Mouse (Mus musculus) spleen, adult 18-20 months (tissue): ENCODE results near the gene Ccdc186.

Experiments used
- DNase-seq, 2 experiments: peaks; one replicate each; pipeline ENCODE4 v3.0.0; 2022; ENCODE audit warnings: mixed read lengths in 2 of 2

Gene Ccdc186

GRCm38 (mm10) chr19:56750709-56751108 is 71.3 kb downstream of the Ccdc186 start:
- no peak for DNase-seq

DNA sequence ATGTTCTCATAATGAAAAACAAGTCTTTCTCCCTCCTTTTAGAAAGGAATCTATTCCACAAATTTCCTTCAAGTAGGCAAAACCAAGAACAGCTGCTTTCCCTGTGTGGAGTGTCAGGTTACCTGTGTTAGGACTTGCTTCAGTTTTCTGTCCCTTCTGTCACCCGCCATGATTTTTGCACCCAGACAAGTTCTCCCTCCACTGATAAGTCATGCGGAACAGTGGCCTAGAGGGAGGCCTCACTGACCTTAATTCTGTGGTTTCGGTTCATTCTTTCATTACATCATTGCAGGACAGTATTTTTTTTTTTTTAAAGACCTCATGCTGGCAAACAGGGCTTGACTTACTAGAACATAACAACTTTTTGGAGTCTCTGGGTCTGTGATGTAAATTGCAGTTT is 72.6 kb downstream of the Ccdc186 start:
- no peak for DNase-seq

GRCm38 (mm10) chr19:56747878-56748277 is 74.1 kb downstream of the Ccdc186 start:
- no peak for DNase-seq

DNA sequence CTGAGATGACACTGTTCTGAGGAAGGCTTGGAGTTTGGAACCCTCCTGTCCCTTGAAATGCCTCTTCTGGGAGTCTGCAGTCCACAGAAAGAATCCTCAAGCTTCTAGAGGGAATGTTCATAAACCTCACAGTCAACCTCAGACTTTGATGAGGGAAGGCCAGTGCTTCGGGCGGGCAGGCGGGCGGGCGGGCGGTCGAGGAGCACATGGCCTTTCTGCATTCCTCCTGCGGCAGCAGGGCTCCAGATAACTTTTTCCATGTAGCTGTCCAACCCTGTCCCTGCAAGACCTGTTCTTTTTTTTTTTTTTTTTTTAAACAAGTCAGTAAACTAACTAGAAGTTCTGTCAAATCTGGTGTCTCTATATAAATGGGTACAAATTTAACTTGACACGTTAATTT is 75.4 kb downstream of the Ccdc186 start:
- DNase-seq, result no peak

DNA sequence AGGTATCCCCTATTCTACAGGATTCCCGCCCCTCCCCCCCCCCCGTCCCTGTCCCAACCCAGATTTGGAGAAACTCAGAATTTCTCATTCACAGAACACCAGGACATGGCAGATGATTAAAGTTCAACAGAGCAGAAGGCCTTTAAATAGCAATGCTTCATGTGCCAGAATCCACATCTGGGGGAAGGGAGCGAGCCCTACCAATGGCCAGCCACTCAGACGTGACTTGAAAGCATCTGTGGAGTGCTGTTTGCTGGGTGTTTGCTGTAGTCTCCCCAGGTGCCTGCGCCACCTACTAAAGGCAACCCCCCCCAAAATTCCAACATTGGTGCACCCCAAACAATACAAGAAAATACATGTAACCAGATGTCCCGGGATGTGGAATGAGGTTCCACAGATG is 76.5 kb downstream of the Ccdc186 start:
- no peak for DNase-seq

DNA sequence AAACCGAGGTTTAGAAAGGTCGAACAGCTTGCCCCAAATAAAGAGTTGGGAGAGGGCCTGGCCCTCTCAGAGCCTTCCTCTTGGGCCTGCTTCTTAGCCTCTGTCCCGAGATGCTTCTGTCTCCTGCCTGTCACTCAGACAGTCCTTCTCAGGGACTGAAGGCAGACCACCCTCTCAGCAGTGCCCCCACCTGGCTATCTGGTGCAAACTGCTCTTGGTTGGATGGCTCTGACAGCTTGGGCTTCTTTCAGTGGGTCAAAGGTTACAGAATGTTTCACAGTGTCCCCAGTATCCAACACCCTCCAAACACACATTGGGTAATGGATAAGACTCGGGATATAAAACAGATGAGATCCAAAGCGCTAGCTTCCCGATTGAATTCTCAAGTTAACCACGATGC is 76.9 kb downstream of the Ccdc186 start:
- peak in 1 of 2 experiments; percentile 13 for DNase-seq
